Mouse (Mus musculus) small intestine, adult 2 months (tissue): Measurements from ENCODE around the gene Ryr2. TPM values are rescaled to one million over a fixed set of nuclear protein-coding genes. Genes with fewer than 3 reads are reported as not detected.

ENCODE experiments used
- H3K27ac ChIP-seq: fragments of 200-500 bp; 2 replicates; pipeline ENCODE4 v1.5.1; 2012; ENCODE audit warnings: low read depth, low read length, control low read depth, inconsistent platforms; ENCODE audit not compliant: insufficient read depth
- H3K27me3 ChIP-seq: fragments of 200-500 bp; 2 replicates; pipeline ENCODE4 v1.6.1; 2012; ENCODE audit warnings: mild to moderate bottlenecking, moderate library complexity, low read length, inconsistent platforms; ENCODE audit not compliant: control insufficient read depth, insufficient read depth
- H3K36me3 ChIP-seq: fragments of 200-500 bp; 2 replicates; pipeline ENCODE4 v1.6.1; 2012; ENCODE audit warnings: mild to moderate bottlenecking, low read length, control low read depth, inconsistent platforms; ENCODE audit not compliant: control insufficient read depth, insufficient read depth
- H3K4me1 ChIP-seq: fragments of 200-500 bp; 2 replicates; pipeline ENCODE4 v1.6.1; 2012; ENCODE audit warnings: low read length, inconsistent platforms, mixed read lengths; ENCODE audit not compliant: control insufficient read depth, insufficient read depth, insufficient read length
- H3K4me3 ChIP-seq: fragments of 200-500 bp; 2 replicates; pipeline ENCODE4 v1.5.1; 2012; ENCODE audit warnings: low read depth, mild to moderate bottlenecking, control low read depth, inconsistent platforms, low read length, moderate library complexity
- CTCF ChIP-seq: fragments of 200-500 bp; IDR thresholded peaks from 2 replicates; pipeline ENCODE4 v1.5.1; 2012; ENCODE audit warnings: low read depth, mild to moderate bottlenecking, control low read depth, inconsistent platforms, low read length, moderate library complexity, mixed read lengths; ENCODE audit not compliant: insufficient replicate concordance, insufficient read length; ENCODE audit errors: extremely low read depth
- POLR2A ChIP-seq: fragments of 200-500 bp; IDR thresholded peaks from 2 replicates; pipeline ENCODE4 v1.6.1; 2012; ENCODE audit warnings: low read depth, mild to moderate bottlenecking, control low read depth, inconsistent platforms, low read length, moderate library complexity
- WGBS: fragments of 180-500 bp; shearing (Covaris S2); methylation state at CpG from one replicate; pipeline ENCODE4 v1.1.7; 2018; 5-methylcytosine and 5-hydroxymethylcytosine counted together
- polyA plus RNA-seq: library from polyadenylated mRNA; depleted of rRNA; stranded (reverse); fragments of >200 nt; gene quantifications from 2 replicates; pipeline ENCODE4 v1.2.3, GENCODE M21; 2012

Gene Ryr2
- polyA plus RNA-seq, 1 experiment = 0.37 TPM

DNA sequence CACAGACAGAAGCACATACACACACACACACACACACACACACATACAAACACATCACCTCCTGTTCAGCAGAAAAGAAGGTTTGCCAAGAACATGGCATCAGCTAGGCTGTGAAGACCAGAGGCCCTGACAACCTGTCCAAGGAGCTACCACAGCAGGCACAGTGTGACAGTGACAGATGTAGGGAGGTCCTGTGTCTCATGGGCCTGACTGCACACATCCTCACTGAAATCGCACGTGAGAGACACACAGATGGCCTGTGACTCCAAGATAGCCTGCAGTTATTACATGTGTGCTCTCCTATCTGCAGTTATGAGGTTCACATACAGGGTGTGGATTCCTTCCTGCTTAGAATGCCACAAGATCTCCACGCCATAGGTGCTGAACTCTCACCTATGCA, 182.0 kb downstream of the Ryr2 start:
- Histone ChIP-seq H3K27ac (no peak overlapping the region), H3K27me3 (no peaks in the 10 kb centered on the region), H3K4me3 (no peak overlapping the region), H3K4me1 (no peaks in the 10 kb centered on the region), H3K36me3 (no peaks in the 10 kb centered on the region)
- 69% methylated on average over 3 of the region's 3 CpGs for WGBS
- TF ChIP-seq POLR2A (no peak), CTCF (no peak)

GRCm38 (mm10) chr13:11920495-11920894, 186.2 kb downstream of the Ryr2 start:
- WGBS = 95% methylated on average over 1 of the region's 1 CpGs

GRCm38 (mm10) chr13:11919448-11919847, 187.3 kb downstream of the Ryr2 start:
- TF ChIP-seq POLR2A (no peak), CTCF (no peak)
- no peaks in the 10 kb centered on the region for H3K36me3 ChIP-seq
- H3K27me3 ChIP-seq = no peaks in the 10 kb centered on the region
- H3K4me3 ChIP-seq = no peak overlapping the region
- 31% methylated on average over 6 of the region's 6 CpGs for WGBS
- no peak overlapping the region for H3K27ac ChIP-seq
- no peaks in the 10 kb centered on the region for H3K4me1 ChIP-seq

More at GRCm38 (mm10) chr13:11920495-11920894, 186.2 kb downstream of the Ryr2 start:
- no peak overlapping the region for H3K4me3 ChIP-seq
- TF ChIP-seq CTCF = no peak
- TF ChIP-seq POLR2A = no peak
- H3K4me1 ChIP-seq = no peaks in the 10 kb centered on the region
- no peaks in the 10 kb centered on the region for H3K27me3 ChIP-seq
- H3K36me3 ChIP-seq = no peaks in the 10 kb centered on the region
- no peak overlapping the region for H3K27ac ChIP-seq

GRCm38 (mm10) chr13:11915619-11916018, 191.1 kb downstream of the Ryr2 start:
- no peaks in the 10 kb centered on the region for H3K36me3 ChIP-seq
- no peak overlapping the region for H3K4me3 ChIP-seq
- no peaks in the 10 kb centered on the region for H3K27me3 ChIP-seq
- no peaks in the 10 kb centered on the region for H3K4me1 ChIP-seq
- 61% methylated on average over 2 of the region's 2 CpGs for WGBS
- H3K27ac ChIP-seq = no peak overlapping the region
- TF ChIP-seq CTCF (no peak), POLR2A (no peak)

DNA sequence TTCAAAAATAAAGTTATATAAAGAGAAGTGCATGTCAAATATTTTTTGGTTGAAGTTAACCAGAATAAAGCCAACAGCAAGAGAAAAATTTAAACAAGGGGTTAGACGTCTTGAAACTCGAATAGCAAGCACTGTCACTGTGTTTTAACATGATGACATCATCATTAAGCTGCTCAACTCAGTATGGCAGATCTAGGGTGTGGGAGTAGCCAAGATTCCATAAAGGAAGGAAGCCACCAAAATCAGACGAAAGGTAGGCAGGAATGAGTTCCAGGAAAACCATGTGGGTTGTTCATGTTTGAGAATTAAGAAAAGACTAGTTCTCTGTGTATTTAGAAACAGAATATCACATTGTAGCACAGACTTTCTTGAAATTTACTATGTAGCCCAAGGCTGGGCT, 192.1 kb downstream of the Ryr2 start:
- no peak overlapping the region for H3K4me3 ChIP-seq
- no peaks in the 10 kb centered on the region for H3K27me3 ChIP-seq

GRCm38 (mm10) chr13:11912208-11912607, 194.5 kb downstream of the Ryr2 start:
- H3K4me1 ChIP-seq = no peaks in the 10 kb centered on the region
- no peaks in the 10 kb centered on the region for H3K36me3 ChIP-seq
- 78% methylated on average over 2 of the region's 2 CpGs for WGBS
- no peaks in the 10 kb centered on the region for H3K27me3 ChIP-seq
- TF ChIP-seq POLR2A (no peak), CTCF (no peak)
- no peak overlapping the region for H3K4me3 ChIP-seq
- H3K27ac ChIP-seq = no peak overlapping the region

More for the DNA sequence above, 192.1 kb downstream of the Ryr2 start:
- Histone ChIP-seq H3K4me1 (no peaks in the 10 kb centered on the region), H3K27ac (no peak overlapping the region), H3K36me3 (no peaks in the 10 kb centered on the region)
- no peak for TF ChIP-seq POLR2A
- TF ChIP-seq CTCF = no peak
- WGBS = 60% methylated on average over 3 of the region's 3 CpGs

GRCm38 (mm10) chr13:11908123-11908522, 198.6 kb downstream of the Ryr2 start:
- Histone ChIP-seq H3K4me3 (no peak overlapping the region), H3K36me3 (no peaks in the 10 kb centered on the region), H3K27me3 (no peaks in the 10 kb centered on the region), H3K27ac (no peak overlapping the region), H3K4me1 (no peaks in the 10 kb centered on the region)
- WGBS = 63% methylated on average over 4 of the region's 4 CpGs
- TF ChIP-seq POLR2A = no peak
- TF ChIP-seq CTCF = no peak
